Mouse (Mus musculus) urinary bladder, adult 18-20 months (tissue): Measurements from ENCODE around the gene Serac1.

Source experiments
- DNase-seq, 2 experiments: peaks; one replicate each; pipeline ENCODE4 v3.0.0; 2022; ENCODE audit warnings: low spot score in 2 of 2, mixed read lengths in 2 of 2

Gene Serac1

GRCm38 (mm10) chr17:6079287-6080122 is at the start of gene Serac1, which contains the start of gene Gtf2h5:
Serac1 (minus strand) TSS chr17:6079741.
Gtf2h5 (plus strand) TSS chr17:6079786.
- DNase-seq: peak; percentile 97 to 99

GRCm38 (mm10) chr17:6128039-6128438 is 48.5 kb upstream of the Serac1 start:
- DNase-seq: no peak

- DNase-seq: no peak
Measured at GRCm38 (mm10) chr17:6125441-6125840, 45.9 kb upstream of the Serac1 start.

GRCm38 (mm10) chr17:6123776-6124175 is 44.2 kb upstream of the Serac1 start:
- DNase-seq: no peak

GRCm38 (mm10) chr17:6118861-6119260 is 39.3 kb upstream of the Serac1 start:
- no peak for DNase-seq

GRCm38 (mm10) chr17:6117917-6118316 is 38.4 kb upstream of the Serac1 start:
- no peak for DNase-seq

- no peak for DNase-seq
Measured at GRCm38 (mm10) chr17:6117148-6117725, 37.7 kb upstream of the Serac1 start.

GRCm38 (mm10) chr17:6115085-6115484 is 35.5 kb upstream of the Serac1 start:
- no peak for DNase-seq

- no peak for DNase-seq
Measured at GRCm38 (mm10) chr17:6113653-6114052, 34.1 kb upstream of the Serac1 start.

- DNase-seq: no peak
Measured at GRCm38 (mm10) chr17:6110956-6111355, 31.4 kb upstream of the Serac1 start.

GRCm38 (mm10) chr17:6108175-6108574 is 28.6 kb upstream of the Serac1 start:
- no peak for DNase-seq

GRCm38 (mm10) chr17:6107015-6107601 is 27.6 kb upstream of the Serac1 start:
- peak; percentile 36 to 74 for DNase-seq

GRCm38 (mm10) chr17:6106361-6107014 is 26.9 kb upstream of the Serac1 start, which contains the start of gene Tulp4:
Tulp4 (plus strand) TSS chr17:6106437.
- DNase-seq: peak; percentile 74 to 78

- DNase-seq: no peak
Measured at GRCm38 (mm10) chr17:6103566-6103965, 24.0 kb upstream of the Serac1 start.

GRCm38 (mm10) chr17:6102287-6102686 is 22.7 kb upstream of the Serac1 start:
- DNase-seq: no peak

GRCm38 (mm10) chr17:6097884-6098283 is 18.3 kb upstream of the Serac1 start:
- DNase-seq: peak; percentile 24 to 40

- no peak for DNase-seq
Measured at GRCm38 (mm10) chr17:6095579-6095978, 16.0 kb upstream of the Serac1 start.

- DNase-seq: no peak
Measured at GRCm38 (mm10) chr17:6091604-6092003, 12.1 kb upstream of the Serac1 start.

GRCm38 (mm10) chr17:6083323-6083890 is 3.9 kb upstream of the Serac1 start:
- no peak for DNase-seq

GRCm38 (mm10) chr17:6073405-6073804 is 6.1 kb downstream of the Serac1 start:
- no peak for DNase-seq

- DNase-seq: no peak
Measured at GRCm38 (mm10) chr17:6069866-6070265, 9.7 kb downstream of the Serac1 start.

GRCm38 (mm10) chr17:6067613-6068012 is 11.9 kb downstream of the Serac1 start:
- no peak for DNase-seq
